Mouse (Mus musculus): ENCODE measurements at regions not wholly inside any gene's neighbourhood (a gene's known extent, or its start where the extent isn't known, plus 50 kb on each side); places are given as distances from the start of the nearest gene placed in this dataset.

DNA sequence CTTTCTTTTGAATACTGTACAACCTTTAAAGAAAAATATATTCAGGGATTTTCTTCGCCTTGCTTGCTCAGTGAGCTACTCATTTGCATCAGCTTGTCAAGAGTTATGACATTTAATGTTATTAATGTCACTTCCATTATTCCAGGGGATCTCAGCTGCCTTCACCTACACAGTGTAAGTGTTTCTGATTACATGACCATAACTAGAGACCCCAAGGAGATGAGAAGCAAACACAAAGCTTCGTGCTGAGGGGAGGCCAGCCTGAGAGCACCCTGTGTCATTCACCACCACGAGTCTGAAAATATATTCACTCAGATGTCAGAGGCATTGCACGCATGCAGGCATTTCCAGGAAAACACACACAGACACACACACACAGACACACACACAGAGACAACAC is 369.8 kb upstream of the Adamts16 start:
- no peaks in the 10 kb centered on the region for H3K36me3 ChIP-seq
- WGBS = 57% methylated on average over 4 of the region's 4 CpGs
- H3K27ac ChIP-seq (replicated peaks) = no peak overlapping the region
- DNase-seq (ENCODE audit: low spot score) = no peak
- H3K27me3 ChIP-seq (ENCODE audit: low read depth, poor library complexity, severe bottlenecking) = peaks cover 54% of the 10 kb centered on the region
- H3K9me3 ChIP-seq (replicated peaks) = no peaks in the 10 kb centered on the region
- peaks cover 27% of the 10 kb centered on the region for H3K4me1 ChIP-seq
- no peak overlapping the region for H3K4me3 ChIP-seq

DNA sequence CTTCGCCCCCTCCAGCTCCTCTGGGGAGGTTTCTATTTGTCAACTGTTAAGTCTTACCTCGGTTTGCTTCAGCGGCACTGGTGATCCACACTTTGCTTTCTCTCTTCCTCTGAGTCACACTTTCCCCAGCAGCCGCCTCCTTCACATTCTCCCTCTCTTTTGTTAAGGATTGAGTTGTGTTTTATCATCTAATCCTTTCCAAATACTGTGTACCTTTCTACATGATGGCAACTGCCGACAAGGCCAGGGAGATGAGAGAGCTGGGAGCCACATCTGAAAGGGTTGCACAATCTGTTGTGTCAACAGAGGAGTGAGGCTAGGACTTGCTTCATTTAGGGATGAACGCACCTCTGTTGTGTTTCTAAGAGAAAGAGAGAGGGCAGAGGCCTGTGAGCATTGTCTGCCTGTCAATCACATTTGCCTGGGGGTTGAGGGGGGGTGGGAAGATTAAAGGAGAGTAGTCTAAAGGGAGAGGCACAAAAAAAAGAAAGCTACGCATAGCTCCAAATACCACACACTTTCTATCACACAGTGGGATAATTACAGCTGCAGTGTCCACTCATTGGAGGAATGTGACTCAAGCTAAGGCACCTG is 369.1 kb upstream of the Adamts16 start:
- 19% methylated on average over 7 of the region's 7 CpGs for WGBS
- no peaks in the 10 kb centered on the region for H3K36me3 ChIP-seq
- H3K27ac ChIP-seq (replicated peaks) = peak overlapping the region; percentile 67
- peak; percentile 54 for DNase-seq (ENCODE audit: low spot score)
- H3K4me1 ChIP-seq = peaks cover 33% of the 10 kb centered on the region
- no peaks in the 10 kb centered on the region for H3K9me3 ChIP-seq (replicated peaks)
- H3K4me3 ChIP-seq = peak overlapping the region; percentile 24
- H3K27me3 ChIP-seq (ENCODE audit: low read depth, poor library complexity, severe bottlenecking) = peaks cover 60% of the 10 kb centered on the region

DNA sequence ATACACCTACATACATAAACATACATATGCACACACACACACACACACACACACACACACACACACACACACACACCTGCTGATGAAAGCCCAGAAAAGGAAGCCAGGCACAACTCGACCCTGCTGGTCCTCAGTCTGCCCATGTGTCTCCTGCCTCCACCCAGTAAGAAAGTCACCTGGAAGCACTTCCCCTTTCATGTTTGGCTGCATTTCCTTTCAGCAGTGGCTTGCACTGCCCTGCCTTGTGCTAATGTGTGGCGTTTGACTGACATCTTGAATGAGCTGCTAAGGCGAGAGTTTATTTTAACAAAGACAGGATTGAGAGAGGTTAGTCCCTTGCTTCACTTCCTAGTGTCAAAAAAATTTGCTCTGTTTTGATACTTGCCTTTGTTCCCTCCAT is 364.1 kb upstream of the Adamts16 start:
- Histone ChIP-seq H3K9me3 (replicated peaks) (no peaks in the 10 kb centered on the region), H3K27ac (replicated peaks) (no peak overlapping the region), H3K36me3 (no peaks in the 10 kb centered on the region), H3K27me3 (ENCODE audit: low read depth, poor library complexity, severe bottlenecking) (peaks cover 53% of the 10 kb centered on the region), H3K4me3 (no peak overlapping the region), H3K4me1 (peaks cover 25% of the 10 kb centered on the region)
- 53% methylated on average over 3 of the region's 3 CpGs for WGBS
- no peak for DNase-seq (ENCODE audit: low spot score)

DNA sequence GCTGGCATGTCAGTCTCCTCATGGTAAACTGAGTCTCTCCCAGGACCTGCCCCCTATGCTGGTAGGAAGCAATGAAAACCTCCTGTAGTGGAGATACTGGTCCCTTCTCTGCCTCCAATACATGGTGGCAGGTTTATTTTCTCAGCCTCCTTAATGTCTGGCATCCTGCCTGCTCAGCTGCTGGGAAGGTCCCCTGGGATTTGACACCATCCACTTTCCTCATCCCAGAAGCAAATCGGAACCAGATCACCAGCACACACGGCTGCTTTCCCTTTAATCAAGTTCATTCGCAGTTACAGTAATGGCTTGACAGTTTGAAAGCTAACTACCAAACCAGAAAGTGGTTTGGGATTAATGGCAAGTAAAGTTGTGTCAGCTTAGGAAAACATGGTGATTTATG is 359.0 kb upstream of the Adamts16 start:
- no peaks in the 10 kb centered on the region for H3K9me3 ChIP-seq (replicated peaks)
- peaks cover 2% of the 10 kb centered on the region for H3K4me1 ChIP-seq
- H3K36me3 ChIP-seq = no peaks in the 10 kb centered on the region
- H3K27me3 ChIP-seq (ENCODE audit: low read depth, poor library complexity, severe bottlenecking) = peaks cover 13% of the 10 kb centered on the region
- H3K27ac ChIP-seq (replicated peaks) = no peak overlapping the region
- H3K4me3 ChIP-seq = no peak overlapping the region
- DNase-seq (ENCODE audit: low spot score) = no peak
- 85% methylated on average over 3 of the region's 3 CpGs for WGBS

DNA sequence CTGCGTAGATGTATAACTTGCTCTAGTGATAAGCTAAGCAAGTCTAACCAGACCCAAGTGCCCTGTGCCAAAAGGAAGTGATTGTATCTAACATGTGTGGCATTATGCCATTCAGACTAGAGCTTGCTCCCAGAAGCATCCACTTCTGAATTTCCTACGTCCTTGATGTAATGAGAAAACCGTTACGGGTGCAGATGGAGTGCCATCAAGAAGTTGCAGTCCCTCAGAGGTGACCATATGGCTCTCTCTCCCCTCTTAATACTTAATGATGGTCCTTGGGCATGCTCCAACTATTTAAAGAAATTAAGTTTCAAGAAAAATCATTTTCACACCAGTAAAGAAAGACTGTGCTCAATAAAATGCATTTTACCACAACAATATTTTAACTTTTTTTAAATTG is 354.1 kb upstream of the Adamts16 start:
- 92% methylated on average over 4 of the region's 4 CpGs for WGBS

DNA sequence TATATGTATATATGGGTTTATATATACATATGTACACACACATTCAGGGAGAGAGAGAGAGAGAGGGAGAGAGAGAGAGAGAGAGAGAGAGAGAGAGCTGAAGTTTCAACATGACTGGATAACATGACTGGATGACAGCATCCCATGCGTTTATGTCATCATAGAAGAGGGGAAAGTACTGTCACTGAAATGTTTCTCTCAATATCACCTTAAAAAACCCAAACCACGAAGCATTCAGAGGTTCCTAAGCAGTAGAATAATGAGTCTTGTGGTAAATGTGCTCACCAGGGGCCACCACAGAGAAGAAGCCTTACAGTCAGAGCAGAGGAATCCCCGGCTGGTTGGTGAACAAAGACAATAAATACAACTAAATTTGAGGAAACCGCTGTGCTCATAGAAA is 342.9 kb upstream of the Adamts16 start:
- Histone ChIP-seq H3K4me3 (no peak overlapping the region), H3K27ac (replicated peaks) (no peak overlapping the region), H3K27me3 (ENCODE audit: low read depth, poor library complexity, severe bottlenecking) (no peaks in the 10 kb centered on the region), H3K36me3 (no peaks in the 10 kb centered on the region), H3K9me3 (replicated peaks) (no peaks in the 10 kb centered on the region), H3K4me1 (no peaks in the 10 kb centered on the region)
- WGBS = 84% methylated on average over 4 of the region's 4 CpGs
- DNase-seq (ENCODE audit: low spot score) = no peak

More for the DNA sequence above, 354.1 kb upstream of the Adamts16 start:
- H3K27ac ChIP-seq (replicated peaks) = no peak overlapping the region
- no peak overlapping the region for H3K4me3 ChIP-seq
- H3K27me3 ChIP-seq (ENCODE audit: low read depth, poor library complexity, severe bottlenecking) = no peaks in the 10 kb centered on the region; the same call in 1 of the 2 replicates
- H3K36me3 ChIP-seq = 0 out of 2 replicates have a peak, but pooled peaks cover 2% of the 10 kb centered on the region
- no peaks in the 10 kb centered on the region for H3K4me1 ChIP-seq
- no peak for DNase-seq (ENCODE audit: low spot score)
- H3K9me3 ChIP-seq (replicated peaks) = no peaks in the 10 kb centered on the region

DNA sequence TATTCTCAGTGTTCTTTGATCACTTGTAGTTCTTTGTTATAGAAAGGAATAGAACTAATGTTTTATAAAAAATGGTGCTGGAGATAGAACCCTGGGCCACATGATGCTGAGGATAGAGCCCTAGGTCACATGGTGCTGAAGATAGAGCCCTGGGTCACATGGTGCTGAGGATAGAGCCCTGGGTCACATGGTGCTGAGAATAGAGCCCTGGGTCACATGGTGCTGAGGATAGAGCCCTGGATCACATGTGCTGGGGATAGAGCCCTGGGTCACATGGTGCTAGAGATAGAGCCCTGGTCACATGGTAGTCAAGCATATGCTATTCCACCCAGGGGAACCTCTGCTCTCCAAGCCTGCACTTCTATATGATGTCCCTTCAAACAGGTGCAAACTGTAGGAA is 337.5 kb upstream of the Adamts16 start:
- DNase-seq (ENCODE audit: low spot score) = no peak
- Histone ChIP-seq H3K9me3 (replicated peaks) (no peaks in the 10 kb centered on the region), H3K36me3 (no peaks in the 10 kb centered on the region), H3K4me3 (no peak overlapping the region), H3K27me3 (ENCODE audit: low read depth, poor library complexity, severe bottlenecking) (no peaks in the 10 kb centered on the region), H3K4me1 (no peaks in the 10 kb centered on the region), H3K27ac (replicated peaks) (no peak overlapping the region)

DNA sequence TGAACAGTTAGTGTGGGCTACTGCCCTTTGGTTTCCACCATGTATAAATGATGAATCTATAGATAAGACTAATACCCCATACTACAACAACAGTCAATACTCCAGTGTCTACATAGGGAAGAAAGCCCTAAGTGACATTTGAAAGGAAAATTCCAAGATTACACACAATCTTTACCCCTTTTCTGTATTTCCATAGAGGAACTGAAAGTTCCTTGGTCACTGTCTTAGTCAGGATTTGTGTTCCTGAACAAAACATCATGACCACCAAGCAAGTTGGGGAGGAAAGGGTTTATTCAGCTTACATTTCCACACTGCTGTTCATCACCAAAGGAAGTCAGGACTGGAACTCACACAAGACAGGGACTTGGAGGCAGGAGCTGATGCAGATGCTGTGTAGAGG is 332.7 kb upstream of the Adamts16 start:
- Histone ChIP-seq H3K9me3 (replicated peaks) (no peaks in the 10 kb centered on the region), H3K4me3 (no peak overlapping the region), H3K4me1 (no peaks in the 10 kb centered on the region), H3K27ac (replicated peaks) (no peak overlapping the region), H3K36me3 (no peaks in the 10 kb centered on the region), H3K27me3 (ENCODE audit: low read depth, poor library complexity, severe bottlenecking) (no peaks in the 10 kb centered on the region; the same call in 1 of the 2 replicates)
- DNase-seq (ENCODE audit: low spot score) = no peak

DNA sequence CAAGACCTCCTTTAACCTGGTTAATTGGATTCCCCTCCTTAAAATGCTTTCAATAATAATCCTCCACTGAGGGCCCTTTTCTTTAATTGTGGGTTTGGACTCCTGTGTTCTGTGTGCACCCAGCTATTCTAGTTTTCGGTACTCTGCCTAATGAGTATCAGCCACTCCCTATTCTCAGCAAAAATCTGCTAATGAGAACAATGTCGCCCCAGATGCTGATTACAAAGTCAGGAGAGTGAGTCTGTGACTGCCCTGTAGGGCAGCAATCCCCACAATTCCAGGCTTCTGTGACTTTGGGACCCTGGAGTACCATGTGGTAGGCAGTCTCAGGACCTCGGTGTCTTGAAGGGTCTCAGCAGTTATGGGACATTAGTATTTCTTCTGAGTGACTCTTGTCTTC is 324.6 kb upstream of the Adamts16 start:
- peaks cover 32% of the 10 kb centered on the region for H3K27me3 ChIP-seq (ENCODE audit: low read depth, poor library complexity, severe bottlenecking)
- no peak for DNase-seq (ENCODE audit: low spot score)
- 39% methylated on average over 3 of the region's 3 CpGs for WGBS
- peaks cover 42% of the 10 kb centered on the region for H3K4me1 ChIP-seq
- no peaks in the 10 kb centered on the region for H3K9me3 ChIP-seq (replicated peaks)
- peak overlapping the region; percentile 76 for H3K27ac ChIP-seq (replicated peaks)
- no peak overlapping the region for H3K4me3 ChIP-seq
- no peaks in the 10 kb centered on the region for H3K36me3 ChIP-seq

DNA sequence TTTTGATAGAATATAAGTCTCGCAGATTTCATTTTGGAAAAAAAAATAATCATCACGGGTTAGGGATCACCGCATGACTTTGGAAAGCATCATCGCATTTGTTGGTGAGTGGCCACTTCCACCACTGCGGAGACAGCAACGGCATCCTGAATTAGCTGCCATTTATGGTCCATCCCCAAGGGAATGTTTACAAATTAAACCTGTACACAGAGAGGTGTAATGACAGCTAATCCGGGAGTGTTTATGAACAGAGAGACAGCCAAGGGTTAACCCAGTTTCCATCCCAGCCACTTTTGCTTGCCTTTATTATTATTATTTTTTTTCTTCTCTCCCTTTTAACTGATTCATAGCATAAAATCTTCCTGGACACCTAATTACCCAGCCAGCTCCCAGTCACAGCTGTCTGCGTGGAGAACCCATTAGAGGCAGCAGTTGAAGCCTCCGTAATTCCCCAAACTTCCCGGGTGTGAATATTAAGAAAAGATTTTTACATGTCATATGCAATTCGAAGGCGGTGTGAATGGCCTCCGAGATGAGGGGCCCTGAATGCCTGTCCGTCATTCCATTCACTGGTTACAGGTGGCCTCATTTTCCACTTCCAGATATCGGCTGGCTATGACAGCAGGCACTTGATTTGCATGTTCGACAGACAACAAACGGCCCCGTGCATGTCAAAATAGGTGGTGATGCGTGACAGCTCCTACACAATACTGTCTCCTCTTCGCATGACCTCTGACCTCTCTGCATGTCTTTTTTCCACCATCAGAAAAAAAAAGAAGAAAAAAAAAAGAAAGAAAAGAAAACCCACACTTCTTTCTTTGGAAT is 323.7 kb upstream of the Adamts16 start:
- peak; percentile 58 for DNase-seq (ENCODE audit: low spot score)
- Histone ChIP-seq H3K4me3 (no peak overlapping the region), H3K36me3 (no peaks in the 10 kb centered on the region), H3K9me3 (replicated peaks) (no peaks in the 10 kb centered on the region), H3K27ac (replicated peaks) (peak overlapping the region; percentile 69), H3K4me1 (peaks cover 46% of the 10 kb centered on the region), H3K27me3 (ENCODE audit: low read depth, poor library complexity, severe bottlenecking) (peaks cover 40% of the 10 kb centered on the region)
- WGBS = 54% methylated on average over 20 of the region's 20 CpGs

DNA sequence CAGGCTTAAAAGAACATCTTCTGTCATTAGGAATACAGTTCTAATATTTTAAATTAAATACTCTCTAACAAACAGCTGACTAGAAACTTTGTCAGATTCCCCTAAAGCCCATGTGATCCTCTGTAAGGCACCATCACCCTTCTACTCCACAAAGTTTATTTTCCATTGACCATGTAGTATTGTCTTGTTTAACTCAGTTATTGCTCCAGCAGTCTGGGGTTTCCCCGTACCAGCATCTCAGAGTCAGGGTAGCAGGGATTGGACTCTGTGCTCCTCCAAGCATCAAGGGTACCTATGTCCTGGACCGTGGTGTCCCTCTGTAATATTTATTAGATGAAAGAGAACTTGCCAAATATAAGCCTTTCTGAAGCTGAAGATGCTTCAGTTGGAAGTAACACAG is 322.4 kb upstream of the Adamts16 start:
- WGBS = 91% methylated on average over 2 of the region's 2 CpGs
- H3K9me3 ChIP-seq (replicated peaks) = no peaks in the 10 kb centered on the region
- peaks cover 50% of the 10 kb centered on the region for H3K27me3 ChIP-seq (ENCODE audit: low read depth, poor library complexity, severe bottlenecking)
- peak overlapping the region; percentile 69 for H3K27ac ChIP-seq (replicated peaks)
- H3K36me3 ChIP-seq = no peaks in the 10 kb centered on the region
- H3K4me1 ChIP-seq = peaks cover 59% of the 10 kb centered on the region
- H3K4me3 ChIP-seq = no peak overlapping the region
- DNase-seq (ENCODE audit: low spot score) = no peak

DNA sequence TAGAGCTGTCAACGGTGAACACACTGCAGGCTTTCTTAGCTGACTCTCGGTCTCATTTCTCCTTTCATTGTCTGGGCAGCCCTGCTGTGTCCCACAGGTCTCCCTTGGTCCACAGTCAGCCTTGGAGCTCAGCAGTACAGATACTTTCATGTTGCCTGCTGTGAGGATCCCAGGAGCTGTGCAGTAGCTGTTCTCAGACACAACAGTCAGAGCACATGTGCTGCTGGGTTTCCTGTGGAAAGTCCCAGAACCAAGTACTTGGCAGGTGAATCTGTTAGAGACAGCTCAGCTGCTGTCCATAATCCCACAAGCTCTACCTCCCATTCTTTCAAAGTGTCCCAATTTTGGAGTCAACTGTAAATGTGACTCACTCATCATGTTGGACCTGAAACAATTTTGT is 321.3 kb upstream of the Adamts16 start:
- H3K27ac ChIP-seq (replicated peaks) = peak overlapping the region; percentile 65
- H3K4me3 ChIP-seq = no peak overlapping the region
- DNase-seq (ENCODE audit: low spot score) = no peak
- peaks cover 70% of the 10 kb centered on the region for H3K4me1 ChIP-seq
- H3K27me3 ChIP-seq (ENCODE audit: low read depth, poor library complexity, severe bottlenecking) = peaks cover 50% of the 10 kb centered on the region
- 80% methylated on average over 2 of the region's 2 CpGs for WGBS
- no peaks in the 10 kb centered on the region for H3K36me3 ChIP-seq
- no peaks in the 10 kb centered on the region for H3K9me3 ChIP-seq (replicated peaks)

DNA sequence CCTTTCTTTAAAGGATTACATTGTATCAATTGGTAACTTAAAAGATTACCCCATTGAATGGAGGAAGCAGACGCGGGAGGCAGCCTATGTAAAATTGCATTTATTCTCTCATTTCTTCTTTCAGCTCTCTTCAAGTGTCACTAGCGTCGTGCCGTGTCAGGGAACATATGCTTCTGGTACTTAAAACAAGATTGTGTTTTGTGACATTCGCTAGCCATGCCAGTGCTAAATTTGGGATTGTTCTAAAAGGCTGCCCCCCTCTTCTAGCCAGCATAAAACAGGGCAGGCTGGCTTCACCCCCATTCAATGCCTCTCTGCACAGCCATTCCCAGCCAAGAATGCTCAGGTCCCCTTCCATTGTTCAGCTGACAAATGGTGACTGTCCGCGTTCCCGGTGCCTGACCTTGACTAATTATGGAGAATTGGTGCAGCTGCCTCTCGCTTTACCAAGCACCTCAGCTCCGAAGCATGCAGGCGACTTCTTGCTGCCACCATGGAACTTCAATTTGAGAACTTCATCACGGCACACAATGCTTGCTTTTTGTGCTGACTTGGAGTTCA is 316.8 kb upstream of the Adamts16 start:
- Histone ChIP-seq H3K27me3 (ENCODE audit: low read depth, poor library complexity, severe bottlenecking) (peaks cover 84% of the 10 kb centered on the region), H3K4me3 (peak overlapping the region; percentile 35), H3K4me1 (peaks cover 71% of the 10 kb centered on the region), H3K36me3 (no peaks in the 10 kb centered on the region), H3K9me3 (replicated peaks) (no peaks in the 10 kb centered on the region), H3K27ac (replicated peaks) (peak overlapping the region; percentile 87)
- peak; percentile 85 for DNase-seq (ENCODE audit: low spot score)
- 25% methylated on average over 13 of the region's 13 CpGs for WGBS

All from midbrain, embryonic 10.5 days (tissue).